Mouse (Mus musculus): Measurements from ENCODE around the gene Elane. TPM values are rescaled to one million over a fixed set of nuclear protein-coding genes. Genes with fewer than 3 reads are reported as not detected.

Elane gene
- polyA plus RNA-seq, 1 experiment: 33.0 TPM

- Histone ChIP-seq H3K27ac (ENCODE audit: insufficient read depth, low read length) (no peak overlapping the region), H3K4me3 (ENCODE audit: extremely low read depth, insufficient read depth, insufficient read length) (no peak overlapping the region), H3K36me3 (ENCODE audit: control insufficient read depth, insufficient read depth, low read length) (peaks cover 15% of the 10 kb centered on the region), H3K27me3 (ENCODE audit: control insufficient read depth, insufficient read depth, low read length) (no peaks in the 10 kb centered on the region), H3K4me1 (ENCODE audit: control insufficient read depth, insufficient read depth, insufficient read length) (peaks cover 6% of the 10 kb centered on the region; the same call in 1 of the 2 replicates)
- DNase-seq (ENCODE audit: low read depth in 1 of 2, low spot score in 2 of 2): no peak
- TF ChIP-seq POLR2A (IDR thresholded peaks at IDR 0.05; ENCODE audit: low read depth, low read length): no peak
- 64% methylated on average over 9 of the region's 9 CpGs for WGBS
Observed at GRCm38 (mm10) chr10:79928907-79929701, 43.1 kb downstream of the Elane start.

GRCm38 (mm10) chr10:79929967-79930825 lies 44.1 kb downstream of the Elane start:
- H3K4me3 ChIP-seq (ENCODE audit: extremely low read depth, insufficient read depth, insufficient read length): no peak overlapping the region
- WGBS: 86% methylated on average over 18 of the region's 18 CpGs
- TF ChIP-seq POLR2A (IDR thresholded peaks at IDR 0.05; ENCODE audit: low read depth, low read length) (no peak), CTCF (IDR thresholded peaks at IDR 0.05; ENCODE audit: extremely low read depth, insufficient read depth, insufficient read length, insufficient replicate concordance) (no peak)
- H3K27ac ChIP-seq (ENCODE audit: insufficient read depth, low read length): no peak overlapping the region
- H3K4me1 ChIP-seq (ENCODE audit: control insufficient read depth, insufficient read depth, insufficient read length): peaks cover 8% of the 10 kb centered on the region; the same call in 1 of the 2 replicates
- no peaks in the 10 kb centered on the region for H3K27me3 ChIP-seq (ENCODE audit: control insufficient read depth, insufficient read depth, low read length)
- H3K36me3 ChIP-seq (ENCODE audit: control insufficient read depth, insufficient read depth, low read length): peaks cover 15% of the 10 kb centered on the region
- DNase-seq (ENCODE audit: low read depth in 1 of 2, low spot score in 2 of 2): no peak

GRCm38 (mm10) chr10:79930826-79931186 lies 44.8 kb downstream of the Elane start:
- no peak overlapping the region for H3K27ac ChIP-seq (ENCODE audit: insufficient read depth, low read length)
- H3K36me3 ChIP-seq (ENCODE audit: control insufficient read depth, insufficient read depth, low read length): peaks cover 15% of the 10 kb centered on the region
- no peak for TF ChIP-seq POLR2A (IDR thresholded peaks at IDR 0.05; ENCODE audit: low read depth, low read length)
- no peak for TF ChIP-seq CTCF (IDR thresholded peaks at IDR 0.05; ENCODE audit: extremely low read depth, insufficient read depth, insufficient read length, insufficient replicate concordance)
- H3K27me3 ChIP-seq (ENCODE audit: control insufficient read depth, insufficient read depth, low read length): no peaks in the 10 kb centered on the region
- H3K4me1 ChIP-seq (ENCODE audit: control insufficient read depth, insufficient read depth, insufficient read length): peaks cover 8% of the 10 kb centered on the region; the same call in 1 of the 2 replicates
- H3K4me3 ChIP-seq (ENCODE audit: extremely low read depth, insufficient read depth, insufficient read length): no peak overlapping the region
- DNase-seq (ENCODE audit: low read depth in 1 of 2, low spot score in 2 of 2): no peak
- WGBS: 92% methylated on average over 16 of the region's 16 CpGs

GRCm38 (mm10) chr10:79931797-79932196 lies 45.8 kb downstream of the Elane start:
- no peak overlapping the region for H3K4me3 ChIP-seq (ENCODE audit: extremely low read depth, insufficient read depth, insufficient read length)
- H3K27me3 ChIP-seq (ENCODE audit: control insufficient read depth, insufficient read depth, low read length): no peaks in the 10 kb centered on the region
- H3K27ac ChIP-seq (ENCODE audit: insufficient read depth, low read length): no peak overlapping the region
- 86% methylated on average over 9 of the region's 9 CpGs for WGBS
- TF ChIP-seq CTCF (IDR thresholded peaks at IDR 0.05; ENCODE audit: extremely low read depth, insufficient read depth, insufficient read length, insufficient replicate concordance) (no peak), POLR2A (IDR thresholded peaks at IDR 0.05; ENCODE audit: low read depth, low read length) (no peak)
- peaks cover 17% of the 10 kb centered on the region; the same call in 1 of the 2 replicates for H3K4me1 ChIP-seq (ENCODE audit: control insufficient read depth, insufficient read depth, insufficient read length)
- no peak for DNase-seq (ENCODE audit: low read depth in 1 of 2, low spot score in 2 of 2)
- peaks cover 15% of the 10 kb centered on the region for H3K36me3 ChIP-seq (ENCODE audit: control insufficient read depth, insufficient read depth, low read length)

GRCm38 (mm10) chr10:79932736-79933135 lies 46.7 kb downstream of the Elane start:
- no peak overlapping the region for H3K27ac ChIP-seq (ENCODE audit: insufficient read depth, low read length)
- no peak for DNase-seq (ENCODE audit: low read depth in 1 of 2, low spot score in 2 of 2)
- TF ChIP-seq CTCF (IDR thresholded peaks at IDR 0.05; ENCODE audit: extremely low read depth, insufficient read depth, insufficient read length, insufficient replicate concordance) (no peak), POLR2A (IDR thresholded peaks at IDR 0.05; ENCODE audit: low read depth, low read length) (no peak)
- H3K4me3 ChIP-seq (ENCODE audit: extremely low read depth, insufficient read depth, insufficient read length): no peak overlapping the region
- peaks cover 15% of the 10 kb centered on the region for H3K36me3 ChIP-seq (ENCODE audit: control insufficient read depth, insufficient read depth, low read length)
- H3K27me3 ChIP-seq (ENCODE audit: control insufficient read depth, insufficient read depth, low read length): no peaks in the 10 kb centered on the region
- H3K4me1 ChIP-seq (ENCODE audit: control insufficient read depth, insufficient read depth, insufficient read length): peaks cover 25% of the 10 kb centered on the region
- WGBS: 73% methylated on average over 8 of the region's 8 CpGs

GRCm38 (mm10) chr10:79933145-79933679 lies 47.2 kb downstream of the Elane start:
- no peak overlapping the region for H3K27ac ChIP-seq (ENCODE audit: insufficient read depth, low read length)

More at GRCm38 (mm10) chr10:79933145-79933679, 47.2 kb downstream of the Elane start:
- WGBS: 81% methylated on average over 9 of the region's 9 CpGs
- H3K4me1 ChIP-seq (ENCODE audit: control insufficient read depth, insufficient read depth, insufficient read length): peaks cover 30% of the 10 kb centered on the region
- H3K27me3 ChIP-seq (ENCODE audit: control insufficient read depth, insufficient read depth, low read length): no peaks in the 10 kb centered on the region
- peaks cover 15% of the 10 kb centered on the region for H3K36me3 ChIP-seq (ENCODE audit: control insufficient read depth, insufficient read depth, low read length)
- DNase-seq (ENCODE audit: low read depth in 1 of 2, low spot score in 2 of 2): no peak
- TF ChIP-seq CTCF (IDR thresholded peaks at IDR 0.05; ENCODE audit: extremely low read depth, insufficient read depth, insufficient read length, insufficient replicate concordance): no peak
- no peak for TF ChIP-seq POLR2A (IDR thresholded peaks at IDR 0.05; ENCODE audit: low read depth, low read length)
- no peak overlapping the region for H3K4me3 ChIP-seq (ENCODE audit: extremely low read depth, insufficient read depth, insufficient read length)
